Mouse (Mus musculus): ENCODE results near the gene Bmp7.

The Bmp7 gene

DNA sequence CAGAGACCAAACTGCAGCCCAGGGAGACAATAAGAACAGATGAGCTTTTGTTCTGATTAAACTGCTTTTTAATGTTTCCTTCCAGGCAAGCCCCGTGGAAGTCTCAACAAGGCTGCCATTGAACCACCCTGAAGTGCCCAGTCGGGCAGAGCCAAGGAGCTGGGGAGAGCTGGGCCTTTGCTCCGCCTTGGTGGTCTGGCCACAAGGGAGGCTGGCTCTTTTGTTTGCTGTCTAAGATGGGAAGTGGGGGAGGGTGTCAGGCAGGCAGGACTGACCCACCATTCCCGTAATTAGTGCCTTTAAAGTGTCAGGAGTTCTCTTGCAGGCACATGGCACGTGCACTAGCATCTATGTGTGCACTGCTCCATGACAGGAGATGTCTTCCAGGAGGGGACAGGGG lies 18.5 kb upstream of the Bmp7 start:
- peaks cover 31% of the 10 kb centered on the region for H3K27me3 ChIP-seq (ENCODE audit: insufficient read depth, low read length)
- no peaks in the 10 kb centered on the region for H3K36me3 ChIP-seq (ENCODE audit: insufficient read depth, low read length)
- TF ChIP-seq POU5F1 (IDR thresholded peaks at IDR 0.05; ENCODE audit: borderline replicate concordance, low read length) (no peak), NANOG (IDR thresholded peaks at IDR 0.05; ENCODE audit: borderline replicate concordance, low read length) (no peak), CTCF (conservative IDR thresholded peaks at IDR 0.05; ENCODE audit: low read length) (no peak)
- peaks cover 27% of the 10 kb centered on the region for H3K9me3 ChIP-seq (ENCODE audit: low read length)
- H3K4me1 ChIP-seq (replicated peaks; ENCODE audit: low read depth, low read length) = peaks cover 5% of the 10 kb centered on the region
- H3K4me3 ChIP-seq (replicated peaks; ENCODE audit: low read length) = no peak overlapping the region

DNA sequence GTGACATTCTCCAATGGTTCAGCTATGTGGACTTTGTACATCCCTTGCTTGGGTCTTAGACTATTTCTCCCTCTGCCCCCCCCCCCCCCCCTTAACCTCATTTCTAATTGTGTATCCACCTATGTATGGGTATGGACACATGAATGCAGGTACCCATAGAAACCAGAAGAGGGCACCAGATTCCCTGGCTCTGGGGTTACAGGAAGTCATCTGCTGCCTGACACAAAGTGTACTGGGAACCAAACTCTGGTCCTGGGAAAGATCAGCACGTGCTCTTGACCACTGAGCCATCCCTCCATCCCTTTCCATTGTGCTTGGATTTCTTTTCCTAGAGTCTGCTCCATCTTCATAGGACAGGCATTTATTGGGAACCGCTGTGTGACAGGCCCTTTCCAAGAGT lies 11.9 kb upstream of the Bmp7 start:
- Histone ChIP-seq H3K4me1 (replicated peaks; ENCODE audit: low read depth, low read length) (peaks cover 8% of the 10 kb centered on the region), H3K27me3 (ENCODE audit: insufficient read depth, low read length) (peaks cover 28% of the 10 kb centered on the region), H3K36me3 (ENCODE audit: insufficient read depth, low read length) (no peaks in the 10 kb centered on the region), H3K4me3 (replicated peaks; ENCODE audit: low read length) (no peak overlapping the region), H3K9me3 (ENCODE audit: low read length) (peaks cover 21% of the 10 kb centered on the region)
- peak; percentile 47 for TF ChIP-seq CTCF (conservative IDR thresholded peaks at IDR 0.05; ENCODE audit: low read length)
- TF ChIP-seq POU5F1 (IDR thresholded peaks at IDR 0.05; ENCODE audit: borderline replicate concordance, low read length) = no peak

DNA sequence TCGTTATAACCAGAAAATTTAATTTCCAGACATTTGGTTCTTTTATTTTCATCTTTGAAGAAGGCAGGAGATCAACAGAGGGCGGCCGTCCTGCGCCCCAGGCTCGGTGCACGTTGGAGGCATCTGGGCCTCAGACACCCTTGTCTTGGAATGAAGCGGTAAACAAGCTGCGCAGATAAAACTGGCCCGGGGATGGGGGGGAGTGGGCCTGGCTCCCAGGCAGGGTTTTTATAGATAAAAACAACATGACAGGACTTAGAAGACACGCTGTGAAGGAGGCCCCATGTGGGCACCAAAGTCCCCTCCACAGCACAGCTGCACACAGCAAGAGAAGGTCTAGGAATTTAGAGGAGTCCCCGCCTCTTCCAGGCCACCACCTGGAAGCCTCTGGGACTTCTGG lies 10.6 kb upstream of the Bmp7 start:
- H3K36me3 ChIP-seq (ENCODE audit: insufficient read depth, low read length) = no peaks in the 10 kb centered on the region
- H3K27me3 ChIP-seq (ENCODE audit: insufficient read depth, low read length) = peaks cover 36% of the 10 kb centered on the region
- no peak for TF ChIP-seq CTCF (conservative IDR thresholded peaks at IDR 0.05; ENCODE audit: low read length)
- TF ChIP-seq POU5F1 (IDR thresholded peaks at IDR 0.05; ENCODE audit: borderline replicate concordance, low read length) = no peak
- no peak for TF ChIP-seq NANOG (IDR thresholded peaks at IDR 0.05; ENCODE audit: borderline replicate concordance, low read length)
- peaks cover 8% of the 10 kb centered on the region for H3K4me1 ChIP-seq (replicated peaks; ENCODE audit: low read depth, low read length)
- peaks cover 8% of the 10 kb centered on the region for H3K9me3 ChIP-seq (ENCODE audit: low read length)
- H3K4me3 ChIP-seq (replicated peaks; ENCODE audit: low read length) = no peak overlapping the region

- Histone ChIP-seq H3K36me3 (ENCODE audit: insufficient read depth, low read length) (no peaks in the 10 kb centered on the region), H3K27me3 (ENCODE audit: insufficient read depth, low read length) (peaks cover 41% of the 10 kb centered on the region), H3K4me3 (replicated peaks; ENCODE audit: low read length) (no peak overlapping the region), H3K4me1 (replicated peaks; ENCODE audit: low read depth, low read length) (peaks cover 8% of the 10 kb centered on the region), H3K9me3 (ENCODE audit: low read length) (peaks cover 6% of the 10 kb centered on the region)
- TF ChIP-seq NANOG (IDR thresholded peaks at IDR 0.05; ENCODE audit: borderline replicate concordance, low read length) (no peak), POU5F1 (IDR thresholded peaks at IDR 0.05; ENCODE audit: borderline replicate concordance, low read length) (no peak), CTCF (conservative IDR thresholded peaks at IDR 0.05; ENCODE audit: low read length) (no peak)
Observed at GRCm38 (mm10) chr2:172950119-172950676, 10.1 kb upstream of the Bmp7 start.

- H3K9me3 ChIP-seq (ENCODE audit: low read length) = peaks cover 6% of the 10 kb centered on the region
- peaks cover 50% of the 10 kb centered on the region for H3K27me3 ChIP-seq (ENCODE audit: insufficient read depth, low read length)
- peaks cover 8% of the 10 kb centered on the region for H3K4me1 ChIP-seq (replicated peaks; ENCODE audit: low read depth, low read length)
- TF ChIP-seq POU5F1 (IDR thresholded peaks at IDR 0.05; ENCODE audit: borderline replicate concordance, low read length) (no peak), CTCF (conservative IDR thresholded peaks at IDR 0.05; ENCODE audit: low read length) (no peak), NANOG (IDR thresholded peaks at IDR 0.05; ENCODE audit: borderline replicate concordance, low read length) (no peak)
- H3K36me3 ChIP-seq (ENCODE audit: insufficient read depth, low read length) = no peaks in the 10 kb centered on the region
- no peak overlapping the region for H3K4me3 ChIP-seq (replicated peaks; ENCODE audit: low read length)
Observed at GRCm38 (mm10) chr2:172949051-172949450, 8.9 kb upstream of the Bmp7 start.

DNA sequence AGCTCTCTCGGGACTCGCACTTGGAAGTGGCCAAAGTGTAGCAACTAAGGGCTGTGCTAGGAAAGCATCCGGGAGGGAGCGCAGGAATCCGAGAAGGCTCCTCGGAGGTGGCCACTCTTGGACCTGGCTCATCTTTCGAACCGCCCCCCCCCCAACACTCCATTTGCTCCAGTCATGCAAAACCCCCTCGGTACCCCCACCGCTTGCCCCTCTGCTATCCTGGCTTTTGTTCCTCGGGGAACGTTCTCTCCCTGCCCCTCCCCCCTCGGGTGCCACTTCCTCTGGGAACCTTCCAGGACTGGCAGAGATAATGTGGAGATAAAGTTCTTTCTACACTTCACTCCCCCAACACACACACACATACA lies 660 bp upstream of the Bmp7 start:
- no peaks in the 10 kb centered on the region for H3K36me3 ChIP-seq (ENCODE audit: insufficient read depth, low read length)
- peaks cover 94% of the 10 kb centered on the region for H3K27me3 ChIP-seq (ENCODE audit: insufficient read depth, low read length)
- peak overlapping the region; percentile 87 for H3K4me3 ChIP-seq (replicated peaks; ENCODE audit: low read length)
- H3K9me3 ChIP-seq (ENCODE audit: low read length) = no peaks in the 10 kb centered on the region
- no peak for TF ChIP-seq NANOG (IDR thresholded peaks at IDR 0.05; ENCODE audit: borderline replicate concordance, low read length)
- no peak for TF ChIP-seq CTCF (conservative IDR thresholded peaks at IDR 0.05; ENCODE audit: low read length)
- TF ChIP-seq POU5F1 (IDR thresholded peaks at IDR 0.05; ENCODE audit: borderline replicate concordance, low read length) = no peak
- H3K4me1 ChIP-seq (replicated peaks; ENCODE audit: low read depth, low read length) = peaks cover 48% of the 10 kb centered on the region

GRCm38 (mm10) chr2:172939639-172940002 lies 500 bp downstream of the Bmp7 start:
- peaks cover 59% of the 10 kb centered on the region for H3K4me1 ChIP-seq (replicated peaks; ENCODE audit: low read depth, low read length)
- no peak for TF ChIP-seq POU5F1 (IDR thresholded peaks at IDR 0.05; ENCODE audit: borderline replicate concordance, low read length)
- TF ChIP-seq NANOG (IDR thresholded peaks at IDR 0.05; ENCODE audit: borderline replicate concordance, low read length) = no peak
- no peak for TF ChIP-seq CTCF (conservative IDR thresholded peaks at IDR 0.05; ENCODE audit: low read length)
- peaks cover 96% of the 10 kb centered on the region for H3K27me3 ChIP-seq (ENCODE audit: insufficient read depth, low read length)
- H3K4me3 ChIP-seq (replicated peaks; ENCODE audit: low read length) = peak overlapping the region; percentile 87
- H3K9me3 ChIP-seq (ENCODE audit: low read length) = no peaks in the 10 kb centered on the region
- no peaks in the 10 kb centered on the region for H3K36me3 ChIP-seq (ENCODE audit: insufficient read depth, low read length)

GRCm38 (mm10) chr2:172938761-172939638 lies 1.1 kb downstream of the Bmp7 start:
- Histone ChIP-seq H3K27me3 (ENCODE audit: insufficient read depth, low read length) (peaks cover 96% of the 10 kb centered on the region), H3K36me3 (ENCODE audit: insufficient read depth, low read length) (no peaks in the 10 kb centered on the region), H3K4me3 (replicated peaks; ENCODE audit: low read length) (peak overlapping the region; percentile 87), H3K4me1 (replicated peaks; ENCODE audit: low read depth, low read length) (peaks cover 66% of the 10 kb centered on the region), H3K9me3 (ENCODE audit: low read length) (no peaks in the 10 kb centered on the region)
- TF ChIP-seq NANOG (IDR thresholded peaks at IDR 0.05; ENCODE audit: borderline replicate concordance, low read length) = no peak
- TF ChIP-seq CTCF (conservative IDR thresholded peaks at IDR 0.05; ENCODE audit: low read length) = no peak
- TF ChIP-seq POU5F1 (IDR thresholded peaks at IDR 0.05; ENCODE audit: borderline replicate concordance, low read length) = no peak
